Mouse (Mus musculus): ENCODE measurements around the gene Plcb4. TPM values are rescaled to one million over a fixed set of nuclear protein-coding genes. Genes with fewer than 3 reads are reported as not detected.
"Not testable (repeated sequence)": the region's sequence is repeated elsewhere in the genome, so short reads cannot be mapped to it uniquely, and the experiment has no call there.

The Plcb4 gene
- polyA plus RNA-seq, 1 experiment: 2.2 TPM

- WGBS: 55% methylated on average over 16 of the region's 16 CpGs
- no peak for DNase-seq (ENCODE audit: low read depth, low spot score)
These were observed 308.2 kb downstream of the Plcb4 start for GRCm38 (mm10) chr2:135966871-135967557.

GRCm38 (mm10) chr2:135968159-135968558, 309.3 kb downstream of the Plcb4 start:
- no peak for DNase-seq (ENCODE audit: low read depth, low spot score)
- WGBS: 95% methylated on average over 12 of the region's 12 CpGs

DNA sequence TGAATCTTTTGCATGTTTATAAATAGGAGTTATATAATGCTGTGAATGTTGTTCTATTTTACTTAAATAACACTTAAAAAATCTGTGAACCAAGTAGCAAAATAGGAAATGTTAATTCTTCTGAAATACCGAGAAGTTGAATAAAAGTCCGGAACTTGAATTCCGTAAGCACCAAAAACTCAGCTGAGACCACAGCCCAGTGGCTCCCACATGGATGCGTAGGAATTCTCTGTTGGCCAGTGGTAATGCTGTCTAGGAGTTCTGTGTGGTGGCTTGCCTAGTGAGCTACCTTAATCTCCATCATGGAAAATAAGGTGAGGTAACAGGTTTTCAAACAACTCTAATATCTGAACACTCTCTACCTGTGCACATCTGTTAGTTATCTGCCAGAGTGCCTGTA, 312.1 kb downstream of the Plcb4 start:
- 95% methylated on average over 4 of the region's 4 CpGs for WGBS
- no peak for DNase-seq (ENCODE audit: low read depth, low spot score)

- 88% methylated on average over 9 of the region's 9 CpGs for WGBS
- DNase-seq (ENCODE audit: low read depth, low spot score): no peak
These were observed 317.2 kb downstream of the Plcb4 start for GRCm38 (mm10) chr2:135975978-135976377.

DNA sequence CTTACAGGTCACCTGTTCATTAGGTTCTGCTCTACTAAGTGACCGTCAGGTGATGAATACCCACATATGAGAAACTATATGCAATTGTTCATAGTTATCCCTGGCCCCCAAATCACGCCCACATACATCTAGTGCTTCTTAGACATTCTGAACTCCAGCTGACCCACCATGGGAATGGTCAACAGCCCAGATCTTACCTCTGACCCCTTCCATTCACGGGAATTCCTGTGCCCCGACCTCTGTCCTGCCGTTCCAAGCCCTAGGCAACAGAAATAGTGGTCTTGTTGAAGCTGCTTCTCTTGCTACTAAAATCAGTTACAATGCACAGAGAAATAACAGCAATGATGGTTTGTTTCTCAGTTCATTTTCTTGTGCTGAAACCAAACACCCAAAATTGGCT, 320.0 kb downstream of the Plcb4 start:
- DNase-seq (ENCODE audit: low read depth, low spot score): no peak
- 36% methylated on average over 5 of the region's 5 CpGs for WGBS

- DNase-seq (ENCODE audit: low read depth, low spot score): no peak
- WGBS: 31% methylated on average over 1 of the region's 1 CpGs
These were observed 321.6 kb downstream of the Plcb4 start for GRCm38 (mm10) chr2:135980428-135980827.

DNA sequence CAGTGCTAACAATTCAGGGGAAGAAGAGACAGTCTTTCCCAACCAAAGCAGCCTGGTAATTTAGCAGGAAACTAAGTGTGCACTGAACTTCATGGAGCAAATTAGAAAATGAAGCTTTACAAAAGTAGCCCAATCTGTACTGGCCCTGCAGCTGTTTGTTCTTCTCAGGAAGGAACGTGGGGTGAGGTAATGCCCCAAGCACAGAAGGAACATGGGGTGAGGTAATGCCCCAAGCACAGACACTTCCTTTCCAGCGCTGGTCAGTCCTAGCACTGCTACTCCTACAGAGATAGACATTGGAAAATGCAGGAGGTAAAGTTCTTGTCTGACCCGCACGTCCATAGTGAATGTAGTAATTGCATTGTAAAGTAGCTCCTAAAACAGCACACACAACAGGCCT, 325.2 kb downstream of the Plcb4 start:
- DNase-seq (ENCODE audit: low read depth, low spot score): no peak
- 75% methylated on average over 4 of the region's 4 CpGs for WGBS

DNA sequence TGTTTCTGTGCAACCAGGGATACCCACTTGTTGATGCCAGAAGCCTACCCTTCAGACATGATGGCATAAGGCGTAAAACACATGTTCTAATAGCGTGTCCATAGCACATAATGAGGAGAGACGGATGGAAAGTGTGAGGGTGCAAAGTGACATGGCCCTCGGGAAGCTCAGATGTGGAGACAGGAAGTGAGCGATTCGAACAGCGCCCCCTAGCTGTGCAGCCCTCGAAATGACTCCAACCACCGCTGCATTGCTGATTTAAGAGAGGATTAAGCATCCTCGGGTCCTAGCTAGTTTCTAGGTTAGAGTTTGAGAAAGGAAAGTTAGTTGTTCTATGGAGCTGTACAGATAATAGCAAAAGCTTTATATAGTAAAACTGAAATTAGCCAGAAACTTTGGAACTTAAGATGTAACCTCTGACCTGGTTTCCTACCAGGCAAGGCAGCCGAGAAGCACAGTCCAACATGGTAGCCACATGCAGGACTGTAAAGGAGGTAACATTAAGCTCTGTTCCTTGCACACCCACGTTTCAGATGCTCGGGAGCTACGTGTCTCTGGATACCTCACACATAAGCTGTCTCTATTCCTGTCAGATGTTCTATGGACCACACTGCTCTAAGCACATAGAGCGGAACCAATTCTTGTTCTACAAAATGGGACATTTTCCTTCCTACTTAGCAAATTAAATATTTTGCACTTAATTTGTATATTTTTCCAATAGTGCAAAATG, 326.9 kb downstream of the Plcb4 start:
- DNase-seq (ENCODE audit: low read depth, low spot score): no peak
- WGBS: 90% methylated on average over 15 of the region's 15 CpGs

- DNase-seq (ENCODE audit: low read depth, low spot score): not testable (repeated sequence)
These were observed 329.7 kb downstream of the Plcb4 start for GRCm38 (mm10) chr2:135988475-135988874.

DNA sequence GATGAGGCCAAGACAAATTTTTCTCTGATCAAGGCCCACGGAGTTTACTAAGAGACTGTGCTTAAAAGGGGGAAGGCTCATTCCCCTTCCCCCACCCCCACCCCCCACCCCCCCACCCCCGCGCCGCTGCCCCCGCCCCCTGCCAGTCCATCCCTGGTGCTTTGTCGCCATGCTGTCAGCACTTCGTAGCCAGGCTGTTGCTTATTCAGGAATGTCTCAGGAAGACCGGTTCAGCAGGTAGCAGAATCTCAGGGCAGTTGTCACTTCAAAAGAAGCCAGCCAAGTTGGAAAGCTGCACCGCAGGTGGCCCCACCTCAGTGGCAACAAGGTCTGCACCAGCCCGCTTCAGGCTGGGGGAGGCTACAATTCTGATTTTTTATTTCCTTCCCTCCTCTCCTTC, 331.9 kb downstream of the Plcb4 start:
- DNase-seq (ENCODE audit: low read depth, low spot score): not testable (repeated sequence)
- 75% methylated on average over 10 of the region's 10 CpGs for WGBS

DNA sequence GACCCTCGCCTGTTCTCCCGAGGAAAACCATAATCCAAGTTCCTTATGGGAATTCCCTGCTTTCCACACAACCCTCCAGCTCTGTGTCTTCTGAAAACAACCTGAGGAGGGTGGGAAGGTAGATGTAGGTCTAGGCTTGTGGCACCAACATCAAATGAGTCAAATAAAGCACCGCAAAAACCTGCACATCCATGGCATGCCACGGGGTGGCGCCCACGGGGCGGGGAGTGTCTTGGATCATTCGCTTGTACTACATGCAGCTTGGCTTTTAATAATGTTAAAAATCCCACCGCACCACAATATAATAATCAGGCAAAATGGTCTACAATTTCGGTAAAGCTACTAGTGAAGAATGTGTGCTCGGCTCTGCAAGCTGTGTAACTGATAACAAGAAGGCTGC, 334.5 kb downstream of the Plcb4 start:
- DNase-seq (ENCODE audit: low read depth, low spot score): no peak
- 85% methylated on average over 11 of the region's 11 CpGs for WGBS

DNA sequence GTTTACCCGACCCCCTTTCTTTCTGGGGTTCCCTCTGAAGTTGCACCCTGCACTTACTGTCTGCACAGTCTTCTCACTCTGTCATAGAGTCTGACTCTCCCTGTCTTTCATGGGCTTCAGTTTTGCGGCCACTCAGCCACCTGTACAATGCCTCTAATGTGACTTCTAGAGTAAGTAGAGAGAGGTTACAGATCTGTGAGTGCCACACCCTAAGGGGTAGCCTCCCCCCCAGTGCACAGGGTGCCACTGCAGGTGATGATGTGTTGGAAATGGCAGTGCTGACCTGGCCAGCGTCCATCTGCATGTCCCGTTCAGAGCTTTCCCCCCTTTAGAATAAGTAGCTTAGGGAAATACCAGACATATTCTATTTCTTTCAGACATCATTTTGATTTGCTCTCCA, 336.4 kb downstream of the Plcb4 start:
- WGBS: 85% methylated on average over 4 of the region's 4 CpGs
- DNase-seq (ENCODE audit: low read depth, low spot score): no peak

DNA sequence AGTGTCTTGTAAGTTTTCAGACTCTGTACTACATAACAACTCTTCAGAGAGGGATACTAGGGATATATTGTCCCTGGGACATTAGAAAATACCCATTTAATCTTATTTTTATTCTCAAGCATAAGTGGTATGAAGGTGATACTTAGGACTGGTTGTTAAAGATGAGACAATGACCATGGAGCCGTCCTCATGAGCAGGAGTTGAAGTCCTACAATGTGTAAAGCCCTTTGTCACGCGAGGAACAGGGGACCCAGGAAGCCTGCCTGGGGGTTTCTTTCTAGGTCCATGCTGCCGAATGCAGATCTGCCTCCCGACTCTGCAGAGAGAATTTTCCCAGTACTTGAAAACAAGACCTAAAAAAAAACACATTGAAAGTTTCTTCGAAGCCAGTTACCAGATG, 338.1 kb downstream of the Plcb4 start:
- no peak for DNase-seq (ENCODE audit: low read depth, low spot score)
- WGBS: 82% methylated on average over 6 of the region's 6 CpGs

DNA sequence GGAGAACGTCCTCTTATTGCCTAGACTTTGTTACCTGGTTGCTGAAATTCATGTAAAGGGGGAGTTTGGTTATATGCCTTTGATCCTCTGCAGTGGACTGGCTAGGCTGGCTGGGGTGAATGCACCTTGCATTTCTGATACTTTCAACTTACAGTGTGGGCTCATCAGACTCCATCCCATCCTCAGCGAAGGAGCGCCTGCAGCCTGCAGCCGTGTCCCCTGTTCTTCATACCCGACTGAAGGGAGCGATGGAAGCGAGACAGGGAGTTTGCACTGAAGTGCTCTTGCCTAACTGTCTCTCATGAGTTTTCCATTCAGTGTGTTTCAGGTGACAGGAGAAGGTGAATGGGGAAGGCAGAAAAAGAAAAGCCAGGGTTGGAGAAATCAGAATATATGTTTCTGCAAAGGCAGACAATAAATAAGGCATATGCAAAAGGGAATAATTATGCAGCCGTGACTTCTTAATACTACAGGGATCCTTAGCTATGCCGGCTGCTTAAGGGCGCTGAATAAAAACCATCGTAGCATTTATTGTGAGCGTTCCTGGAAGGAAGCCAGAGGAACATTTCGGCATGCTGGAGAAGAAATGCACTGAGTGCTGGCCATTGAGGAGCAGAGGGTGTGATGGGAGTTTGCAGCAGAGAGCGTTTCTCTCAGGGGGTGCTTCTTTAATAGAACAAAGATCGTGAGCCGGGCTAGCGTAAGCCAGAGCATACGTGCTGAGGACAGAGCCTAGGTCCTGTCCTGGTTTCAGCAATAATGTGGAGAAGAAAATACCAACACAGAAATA, 338.7 kb downstream of the Plcb4 start:
- WGBS: 82% methylated on average over 18 of the region's 18 CpGs
- no peak for DNase-seq (ENCODE audit: low read depth, low spot score)

GRCm38 (mm10) chr2:135998886-135999285, 340.1 kb downstream of the Plcb4 start:
- 86% methylated on average over 7 of the region's 7 CpGs for WGBS
- DNase-seq (ENCODE audit: low read depth, low spot score): no peak

DNA sequence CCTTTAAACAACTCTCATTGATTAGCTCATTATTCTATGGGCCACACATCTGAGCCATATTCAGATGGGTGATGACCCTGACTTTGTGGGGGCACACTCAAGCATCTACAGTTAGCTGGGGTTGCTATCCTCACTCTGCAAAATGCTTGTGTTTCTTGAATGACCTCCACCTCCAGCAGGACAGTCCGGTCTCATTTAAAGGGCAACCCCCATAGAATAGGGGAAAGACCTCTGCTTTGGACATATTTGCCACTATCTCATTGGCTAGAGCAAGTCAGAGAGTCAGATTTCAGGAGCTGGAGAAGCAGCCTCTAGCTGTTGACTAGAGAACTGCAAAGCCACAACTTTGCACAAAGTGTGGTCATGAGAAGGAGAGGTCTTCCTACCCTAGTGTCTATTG, 340.6 kb downstream of the Plcb4 start:
- WGBS: 78% methylated on average over 1 of the region's 1 CpGs
- no peak for DNase-seq (ENCODE audit: low read depth, low spot score)

DNA sequence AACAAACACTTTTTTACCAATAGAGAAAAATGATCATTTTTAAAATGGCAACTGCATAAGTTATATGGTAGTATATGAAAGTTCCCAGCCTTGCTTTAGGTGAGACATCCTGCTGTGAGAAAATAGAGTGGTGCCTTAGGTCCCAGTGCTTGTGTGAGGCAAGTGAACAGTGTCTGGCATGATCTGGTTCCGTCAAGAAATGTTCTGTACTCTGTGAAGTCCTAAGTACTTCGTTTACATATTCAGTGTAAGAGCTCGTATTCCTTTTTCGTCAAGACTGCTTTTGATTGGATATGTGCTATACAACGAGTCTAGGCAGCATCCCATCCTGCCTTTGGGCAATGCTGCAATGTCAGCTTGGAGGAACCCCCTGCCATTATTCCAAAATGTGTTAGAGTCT, 342.1 kb downstream of the Plcb4 start:
- 74% methylated on average over 5 of the region's 5 CpGs for WGBS
- DNase-seq (ENCODE audit: low read depth, low spot score): no peak

- 52% methylated on average over 7 of the region's 7 CpGs for WGBS
These were observed 343.3 kb downstream of the Plcb4 start for GRCm38 (mm10) chr2:136002118-136002517.

GRCm38 (mm10) chr2:136003836-136004235, 345.0 kb downstream of the Plcb4 start:
- no peak for DNase-seq (ENCODE audit: low read depth, low spot score)
- 92% methylated on average over 1 of the region's 1 CpGs for WGBS

More at GRCm38 (mm10) chr2:136002118-136002517, 343.3 kb downstream of the Plcb4 start:
- no peak for DNase-seq (ENCODE audit: low read depth, low spot score)

- no peak for DNase-seq (ENCODE audit: low read depth, low spot score)
- 93% methylated on average over 5 of the region's 5 CpGs for WGBS
These were observed 347.5 kb downstream of the Plcb4 start for GRCm38 (mm10) chr2:136006280-136006679.

GRCm38 (mm10) chr2:136012759-136013158, 353.9 kb downstream of the Plcb4 start:
- DNase-seq (ENCODE audit: low read depth, low spot score): no peak
- WGBS: 87% methylated on average over 9 of the region's 9 CpGs
